Mouse (Mus musculus) embryonic facial prominence, embryonic 14.5 days (tissue): ENCODE results near the gene Copa. TPM values are rescaled to one million over a fixed set of nuclear protein-coding genes. Genes with fewer than 3 reads are reported as not detected.

Experiments used
- ATAC-seq: fragments of 200-750 bp; cut with Nextera tagmentation; 2 replicates; pipeline ENCODE4 v1.8.0; 2017; ENCODE audit warnings: low read depth, moderate number of reproducible peaks, moderate TSS enrichment
- DNase-seq: peaks from one replicate; pipeline ENCODE4 v3.0.0-alpha.2; 2015; ENCODE audit warnings: low spot score
- H3K27ac ChIP-seq: fragments of 300-500 bp; sonication (generic); replicated peaks from 2 replicates; pipeline ENCODE4 v1.5.1; 2014; ENCODE audit warnings: low read depth, mild to moderate bottlenecking, low read length, moderate library complexity
- H3K27me3 ChIP-seq: fragments of 300-500 bp; sonication (generic); replicated peaks from 2 replicates; pipeline ENCODE4 v1.6.1; 2014; ENCODE audit warnings: low read length; ENCODE audit not compliant: control insufficient read depth, insufficient read depth
- H3K36me3 ChIP-seq: fragments of 300-500 bp; sonication (generic); 2 replicates; pipeline ENCODE4 v1.6.1; 2014; ENCODE audit warnings: low read length, mixed read lengths; ENCODE audit not compliant: control insufficient read depth, insufficient read depth
- H3K4me1 ChIP-seq: fragments of 300-500 bp; sonication (generic); 2 replicates; pipeline ENCODE4 v1.6.1; 2014; ENCODE audit warnings: antibody characterized with exemption, low read length; ENCODE audit not compliant: control insufficient read depth, insufficient read depth
- H3K4me2 ChIP-seq: fragments of 300-500 bp; sonication (generic); 2 replicates; pipeline ENCODE4 v1.6.1; 2014; ENCODE audit warnings: low read depth, mild to moderate bottlenecking, low read length, moderate library complexity, mixed read lengths
- H3K4me3 ChIP-seq: fragments of 300-500 bp; sonication (generic); 2 replicates; pipeline ENCODE4 v1.5.1; 2014; ENCODE audit warnings: low read depth, mild to moderate bottlenecking, low read length
- H3K9ac ChIP-seq: fragments of 300-500 bp; sonication (generic); 2 replicates; pipeline ENCODE4 v1.6.1; 2014; ENCODE audit warnings: low read depth, mild to moderate bottlenecking, low read length, moderate library complexity, mixed read lengths
- H3K9me3 ChIP-seq: fragments of 300-500 bp; sonication (generic); 2 replicates; pipeline ENCODE4 v1.6.1; 2016; ENCODE audit warnings: low read length; ENCODE audit not compliant: control insufficient read depth
- whole genome bisulfite sequencing: fragments of 180-500 bp; shearing (Covaris S2); extraction: QIAGEN DNeasy Blood & Tissue Kit; methylation state at CpG from one replicate; pipeline ENCODE4 v1.1.7; 2014; 5-methylcytosine and 5-hydroxymethylcytosine counted together
- polyA plus RNA-seq: library from polyadenylated mRNA; unstranded; fragments of >200 nt; fragmentation: Nextera tagmentation; extraction: Ambion mirVana; gene quantifications from 2 replicates; pipeline ENCODE4 v1.2.1, GENCODE M21; 2014

Gene Copa
- polyA plus RNA-seq, 1 experiment from 2014 or later, result 227 TPM

DNA sequence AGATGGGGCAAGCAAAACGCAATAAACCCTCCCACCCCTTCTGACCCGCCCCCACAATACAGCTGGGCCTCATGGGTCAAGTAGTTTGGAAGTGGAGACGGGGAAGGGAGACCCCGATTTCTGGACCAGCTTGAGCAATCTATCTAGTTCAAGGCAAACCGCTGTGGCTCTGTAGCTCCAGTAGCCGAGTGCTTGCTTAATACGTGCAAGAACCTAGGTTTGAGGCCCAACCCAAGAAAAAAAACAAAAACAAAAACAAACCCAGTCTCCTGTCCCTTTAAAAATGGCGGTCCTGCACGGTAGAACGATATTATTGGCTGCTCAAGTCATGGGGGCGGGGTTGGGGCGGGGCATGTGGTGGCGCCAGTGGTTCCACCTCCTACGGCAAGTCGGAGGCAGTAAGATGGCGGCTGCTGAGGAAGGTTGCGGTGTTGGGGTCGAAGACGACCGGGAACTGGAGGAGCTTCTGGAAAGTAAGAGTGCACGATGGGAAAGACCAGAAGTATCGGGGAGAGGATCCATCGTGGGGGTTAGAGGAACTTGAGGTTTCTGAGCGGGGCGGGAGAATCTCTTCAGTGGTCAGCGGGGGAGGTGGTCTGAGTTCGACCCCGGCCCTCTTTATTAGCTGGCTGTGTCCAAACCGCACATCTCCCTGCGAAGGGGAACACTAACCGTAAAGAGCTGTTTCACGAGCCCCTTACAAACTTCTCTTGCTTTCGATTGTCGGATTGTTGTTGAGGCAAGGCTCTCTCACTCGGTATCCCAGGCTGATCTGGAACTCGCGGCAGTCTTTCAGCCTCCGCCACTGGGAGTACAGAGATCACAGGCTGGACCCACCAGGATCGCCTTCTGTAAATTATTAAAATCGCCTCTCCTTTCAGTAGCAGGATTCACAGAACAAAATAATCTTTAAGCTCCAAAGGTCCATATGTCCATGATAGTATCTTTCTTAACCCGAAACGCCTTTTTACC is 44.3 kb downstream of the Copa start, which contains the start of gene Pex19:
TSS of gene Pex19 (plus strand) at position 380 of the 972 bp plus-strand sequence.
- peak; percentile 96 for ATAC-seq
- under 1% methylated on average over 42 of the region's 42 CpGs for WGBS
- peaks cover 5% of the 10 kb centered on the region for H3K4me1 ChIP-seq
- no peaks in the 10 kb centered on the region for H3K27me3 ChIP-seq
- H3K4me2 ChIP-seq, result peak within 1 kb of the TSS; percentile 79
- peak within 1 kb of the TSS; percentile 88 for H3K9ac ChIP-seq
- peak; percentile 96 for DNase-seq
- peak within 1 kb of the TSS; percentile 68; the same call in 1 of the 2 replicates for H3K27ac ChIP-seq
- H3K36me3 ChIP-seq, result peaks cover 54% of the 10 kb centered on the region
- no peaks in the 10 kb centered on the region for H3K9me3 ChIP-seq
- H3K4me3 ChIP-seq, result peak within 1 kb of the TSS; percentile 82

DNA sequence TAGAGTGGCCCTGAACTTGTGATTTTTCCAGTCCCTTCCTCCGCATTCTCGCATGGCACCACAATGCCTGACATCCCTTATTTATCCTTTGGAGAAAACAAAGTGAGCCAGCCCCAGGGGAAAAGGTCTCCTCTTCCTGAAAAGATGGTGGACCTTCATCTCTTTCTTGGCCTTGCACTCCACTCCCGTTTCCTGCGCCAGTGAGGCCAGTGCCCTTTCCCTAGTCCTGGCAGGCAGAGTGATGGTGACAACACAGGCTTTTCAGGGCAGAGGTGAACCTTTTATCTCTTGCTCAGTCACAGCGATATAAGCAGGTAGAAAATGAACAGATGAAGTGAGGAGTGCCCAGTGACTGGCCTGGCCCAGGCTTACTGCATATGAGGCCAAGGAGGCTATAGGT is 45.2 kb downstream of the Copa start:
- peak overlapping the region; percentile 79 for H3K4me2 ChIP-seq
- H3K27me3 ChIP-seq, result no peaks in the 10 kb centered on the region
- no peak for DNase-seq
- H3K9ac ChIP-seq, result peak overlapping the region; percentile 88
- peaks cover 5% of the 10 kb centered on the region for H3K4me1 ChIP-seq
- ATAC-seq, result no peak
- WGBS, result 47% methylated on average over 5 of the region's 5 CpGs
- no peaks in the 10 kb centered on the region for H3K9me3 ChIP-seq
- H3K27ac ChIP-seq, result no peak overlapping the region
- H3K36me3 ChIP-seq, result peaks cover 54% of the 10 kb centered on the region
- peak overlapping the region; percentile 82 for H3K4me3 ChIP-seq

DNA sequence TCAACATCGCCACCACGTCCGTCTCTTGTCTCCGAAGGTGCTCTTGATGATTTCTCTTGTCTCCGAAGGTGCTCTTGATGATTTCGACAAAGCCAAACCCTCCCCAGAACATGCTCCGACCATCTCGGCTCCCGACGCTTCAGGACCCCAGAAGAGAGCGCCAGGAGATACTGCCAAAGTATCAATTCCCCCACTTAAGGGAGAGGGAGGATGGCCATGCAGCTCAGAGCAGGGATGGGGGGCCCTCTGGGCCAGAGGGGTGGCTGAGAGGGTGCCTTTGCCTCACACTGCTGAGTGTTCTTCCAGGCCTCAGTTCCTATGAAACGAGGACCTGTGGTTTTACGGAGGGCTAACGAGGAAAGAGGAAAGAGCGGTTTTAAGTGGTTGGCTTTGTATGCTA is 46.2 kb downstream of the Copa start:
- ATAC-seq, result no peak
- peaks cover 54% of the 10 kb centered on the region for H3K36me3 ChIP-seq
- peaks cover 5% of the 10 kb centered on the region for H3K4me1 ChIP-seq
- no peak overlapping the region for H3K4me2 ChIP-seq
- H3K9ac ChIP-seq, result no peak overlapping the region
- WGBS, result 92% methylated on average over 15 of the region's 15 CpGs
- no peaks in the 10 kb centered on the region for H3K9me3 ChIP-seq
- DNase-seq, result no peak
- H3K27me3 ChIP-seq, result no peaks in the 10 kb centered on the region
- H3K27ac ChIP-seq, result no peak overlapping the region
- H3K4me3 ChIP-seq, result no peak overlapping the region

DNA sequence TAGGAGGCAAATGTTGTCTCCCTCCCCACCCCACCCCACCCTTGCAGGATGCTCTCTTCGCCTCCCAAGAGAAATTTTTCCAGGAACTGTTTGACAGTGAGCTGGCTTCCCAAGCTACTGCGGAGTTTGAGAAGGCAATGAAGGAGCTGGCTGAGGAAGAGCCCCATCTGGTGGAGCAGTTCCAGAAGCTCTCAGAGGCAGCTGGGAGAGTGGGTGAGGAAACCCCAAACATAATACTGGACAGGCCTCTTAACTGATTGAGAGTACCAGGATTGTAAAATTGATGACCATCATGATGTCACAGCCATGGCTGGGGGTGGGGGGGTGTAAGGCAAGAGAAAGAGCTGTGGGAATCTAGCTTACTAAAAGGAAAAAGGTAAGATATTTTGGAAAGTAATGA is 46.8 kb downstream of the Copa start:
- Histone ChIP-seq H3K36me3 (peaks cover 56% of the 10 kb centered on the region), H3K9me3 (no peaks in the 10 kb centered on the region), H3K27me3 (no peaks in the 10 kb centered on the region), H3K4me3 (no peak overlapping the region), H3K9ac (no peak overlapping the region), H3K4me1 (peaks cover 5% of the 10 kb centered on the region), H3K4me2 (no peak overlapping the region), H3K27ac (no peak overlapping the region)
- ATAC-seq, result no peak
- DNase-seq, result peak; percentile 10
- WGBS, result 70% methylated on average over 2 of the region's 2 CpGs

DNA sequence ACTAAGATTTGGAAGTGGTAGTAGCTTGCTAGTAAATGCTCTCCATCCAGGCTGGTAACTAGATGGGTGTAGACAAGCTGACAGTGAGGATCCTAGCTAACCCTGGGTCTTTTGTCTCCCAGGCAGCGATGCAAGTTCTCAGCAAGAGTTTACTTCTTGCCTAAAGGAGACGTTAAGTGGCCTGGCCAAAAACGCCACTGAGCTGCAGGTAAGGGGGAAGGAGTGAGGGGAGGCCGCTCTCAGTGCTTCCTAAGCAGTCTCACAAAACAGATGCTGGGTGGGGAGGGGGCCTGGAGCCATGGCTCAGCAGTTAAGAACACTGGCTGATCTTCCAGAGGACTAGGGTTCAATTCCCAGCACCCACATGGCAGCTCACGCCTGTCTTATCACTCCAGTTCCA is 47.5 kb downstream of the Copa start:
- 92% methylated on average over 5 of the region's 5 CpGs for WGBS
- no peak for DNase-seq
- H3K36me3 ChIP-seq, result peaks cover 63% of the 10 kb centered on the region

DNA sequence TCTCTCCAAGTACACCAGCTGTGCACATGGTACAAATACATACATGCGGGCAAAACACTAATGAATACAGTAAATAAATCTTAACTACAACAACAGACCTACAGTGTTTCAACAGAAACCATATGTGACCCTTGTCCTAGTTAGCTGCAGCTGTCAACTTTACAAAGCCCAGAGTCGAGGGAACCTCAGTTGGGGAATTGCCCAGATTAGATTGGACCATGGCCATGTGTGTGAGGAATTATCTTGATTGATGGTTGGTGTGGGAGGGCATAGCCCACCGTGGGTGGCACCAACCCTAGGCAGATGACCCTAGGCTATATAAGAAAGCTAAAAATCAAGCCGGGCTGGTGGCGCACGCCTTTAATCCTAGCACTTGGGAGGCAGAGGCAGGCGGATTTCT is 50.0 kb downstream of the Copa start:
- ATAC-seq (peak; percentile 21; the same call in 1 of the 2 replicates), DNase-seq (peak; percentile 40)
- Histone ChIP-seq H3K9me3 (no peaks in the 10 kb centered on the region), H3K4me1 (peaks cover 5% of the 10 kb centered on the region), H3K36me3 (peaks cover 81% of the 10 kb centered on the region), H3K9ac (no peak overlapping the region), H3K4me2 (no peak overlapping the region), H3K4me3 (no peak overlapping the region), H3K27ac (no peak overlapping the region), H3K27me3 (no peaks in the 10 kb centered on the region)
- 66% methylated on average over 7 of the region's 7 CpGs for WGBS

More for the DNA sequence above, 47.5 kb downstream of the Copa start:
- no peak overlapping the region for H3K27ac ChIP-seq
- ATAC-seq, result no peak
- H3K9ac ChIP-seq, result no peak overlapping the region
- H3K27me3 ChIP-seq, result no peaks in the 10 kb centered on the region
- H3K4me2 ChIP-seq, result no peak overlapping the region
- H3K9me3 ChIP-seq, result no peaks in the 10 kb centered on the region
- H3K4me3 ChIP-seq, result no peak overlapping the region
- peaks cover 5% of the 10 kb centered on the region for H3K4me1 ChIP-seq

DNA sequence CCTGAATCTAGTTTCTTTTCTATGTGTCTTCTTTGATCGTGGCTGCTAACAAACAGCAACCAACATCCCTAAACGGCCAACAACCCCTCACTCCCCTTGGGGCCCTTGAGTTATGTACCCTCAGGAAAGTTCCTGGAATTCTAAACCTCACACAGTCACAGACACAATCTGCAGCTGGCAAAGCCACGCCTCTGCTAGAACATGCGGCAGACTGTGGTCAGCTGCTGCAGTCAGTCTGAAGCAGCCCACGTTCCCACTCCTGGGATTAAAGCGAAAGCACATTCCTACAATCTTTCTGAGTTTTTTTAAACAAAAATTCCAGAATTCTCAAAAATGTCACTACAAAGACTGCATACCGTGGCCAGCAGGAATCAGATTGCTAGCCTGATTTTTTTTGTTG is 51.2 kb downstream of the Copa start:
- no peaks in the 10 kb centered on the region for H3K27me3 ChIP-seq
- no peaks in the 10 kb centered on the region for H3K4me1 ChIP-seq
- H3K4me3 ChIP-seq, result no peak overlapping the region
- ATAC-seq (peak; percentile 83), DNase-seq (peak; percentile 84)
- 60% methylated on average over 7 of the region's 7 CpGs for WGBS
- H3K27ac ChIP-seq, result peak overlapping the region; percentile 58
- no peak overlapping the region for H3K4me2 ChIP-seq
- H3K36me3 ChIP-seq, result peaks cover 78% of the 10 kb centered on the region
- no peak overlapping the region for H3K9ac ChIP-seq
- no peaks in the 10 kb centered on the region for H3K9me3 ChIP-seq

DNA sequence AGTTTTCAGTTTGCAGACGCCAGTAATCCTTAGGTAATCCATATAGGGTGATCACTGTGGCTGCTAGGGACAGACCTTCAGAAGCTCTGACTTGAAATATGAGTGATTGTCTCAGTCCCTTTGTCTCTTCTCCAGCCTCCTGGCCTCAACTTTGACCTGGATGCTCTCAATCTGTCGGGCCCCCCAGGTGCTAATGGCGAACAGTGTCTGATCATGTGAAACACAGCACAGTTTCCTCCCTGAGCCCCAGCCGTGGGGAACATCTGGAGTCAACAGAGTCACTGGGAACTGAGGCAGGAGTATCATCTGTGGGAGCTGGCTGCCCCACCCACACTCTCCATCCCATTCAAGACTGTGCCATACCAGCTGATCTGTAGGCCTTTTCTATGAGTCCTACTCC is 51.7 kb downstream of the Copa start:
- ATAC-seq (no peak), DNase-seq (no peak)
- no peaks in the 10 kb centered on the region for H3K4me1 ChIP-seq
- no peaks in the 10 kb centered on the region for H3K9me3 ChIP-seq
- WGBS, result 66% methylated on average over 4 of the region's 4 CpGs
- peak overlapping the region; percentile 44 for H3K27ac ChIP-seq
- H3K27me3 ChIP-seq, result no peaks in the 10 kb centered on the region
- peaks cover 74% of the 10 kb centered on the region for H3K36me3 ChIP-seq
- no peak overlapping the region for H3K9ac ChIP-seq
- no peak overlapping the region for H3K4me2 ChIP-seq
- no peak overlapping the region for H3K4me3 ChIP-seq
